Mouse (Mus musculus): ENCODE measurements around the gene Bcas2. TPM values are rescaled to one million over a fixed set of nuclear protein-coding genes. Genes with fewer than 3 reads are reported as not detected.
"Not testable (repeated sequence)": the region's sequence is repeated elsewhere in the genome, so short reads cannot be mapped to it uniquely, and the experiment has no call there.

Gene Bcas2
- polyA plus RNA-seq, 1 experiment from 2014 or later = 263 TPM

GRCm38 (mm10) chr3:103204445-103204844, 33.0 kb downstream of the Bcas2 start:
- Histone ChIP-seq H3K27me3 (no peaks in the 10 kb centered on the region), H3K36me3 (replicated peaks) (no peaks in the 10 kb centered on the region), H3K27ac (no peak overlapping the region), H3K9me3 (no peaks in the 10 kb centered on the region), H3K4me2 (no peak overlapping the region), H3K4me3 (replicated peaks) (no peak overlapping the region), H3K9ac (no peak overlapping the region), H3K4me1 (no peaks in the 10 kb centered on the region)
- WGBS = 92% methylated on average over 3 of the region's 3 CpGs
- no peak for ATAC-seq (ENCODE audit: low FRiP score)

- Histone ChIP-seq H3K27ac (no peak overlapping the region), H3K9ac (no peak overlapping the region)
Observed at GRCm38 (mm10) chr3:103206393-103206792, 34.9 kb downstream of the Bcas2 start.

DNA sequence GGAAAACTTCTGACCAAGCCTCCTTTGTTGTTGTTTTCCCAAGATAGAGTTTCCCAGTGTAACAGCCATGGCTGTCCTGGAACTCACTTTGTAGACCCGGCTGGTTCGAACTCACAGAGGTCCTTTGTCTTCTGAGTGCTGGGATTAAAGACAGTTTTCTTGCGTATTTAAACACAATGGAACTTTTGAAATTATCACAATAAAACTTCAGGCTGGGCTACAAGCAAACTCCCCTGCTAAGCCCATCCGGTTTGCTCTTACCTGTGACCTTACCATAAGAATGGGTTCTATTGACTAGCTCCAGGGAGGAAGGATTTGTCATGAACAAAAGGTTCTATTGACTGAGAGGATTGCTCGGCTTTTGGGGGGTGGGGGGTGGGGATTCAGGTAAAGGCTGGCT, 36.3 kb downstream of the Bcas2 start:
- 25% methylated on average over 5 of the region's 5 CpGs for WGBS
- H3K4me2 ChIP-seq = no peak overlapping the region
- ATAC-seq (ENCODE audit: low FRiP score) = no peak
- H3K4me3 ChIP-seq (replicated peaks) = no peak overlapping the region
- H3K9me3 ChIP-seq = no peaks in the 10 kb centered on the region
- no peak overlapping the region for H3K27ac ChIP-seq
- H3K36me3 ChIP-seq (replicated peaks) = no peaks in the 10 kb centered on the region
- no peak overlapping the region for H3K9ac ChIP-seq
- no peaks in the 10 kb centered on the region for H3K4me1 ChIP-seq
- H3K27me3 ChIP-seq = no peaks in the 10 kb centered on the region

More at GRCm38 (mm10) chr3:103206393-103206792, 34.9 kb downstream of the Bcas2 start:
- no peaks in the 10 kb centered on the region for H3K27me3 ChIP-seq
- H3K4me3 ChIP-seq (replicated peaks) = no peak overlapping the region
- H3K4me1 ChIP-seq = no peaks in the 10 kb centered on the region
- WGBS = 93% methylated on average over 6 of the region's 6 CpGs
- H3K36me3 ChIP-seq (replicated peaks) = no peaks in the 10 kb centered on the region
- H3K4me2 ChIP-seq = no peak overlapping the region
- no peak for ATAC-seq (ENCODE audit: low FRiP score)
- no peaks in the 10 kb centered on the region for H3K9me3 ChIP-seq

DNA sequence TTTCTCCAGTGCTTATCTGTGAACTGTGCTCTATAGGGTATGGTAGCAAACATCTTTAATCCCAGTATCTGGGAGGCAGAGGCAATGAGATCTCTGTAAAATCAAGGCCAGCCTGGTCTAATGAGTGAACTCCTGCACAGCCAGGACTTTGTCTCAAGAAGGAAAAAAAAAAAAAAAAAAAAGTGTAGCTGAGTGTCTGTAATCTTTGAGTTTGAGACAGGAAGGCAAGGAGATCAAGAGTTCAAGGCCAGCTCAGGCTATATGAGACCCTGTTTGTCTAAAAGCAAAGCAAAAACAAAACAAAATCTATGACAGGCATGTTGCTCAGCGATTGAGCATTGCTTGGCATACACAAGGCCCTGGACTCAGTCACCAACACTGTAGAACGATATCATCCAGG, 36.8 kb downstream of the Bcas2 start:
- H3K9ac ChIP-seq = no peak overlapping the region
- no peak overlapping the region for H3K27ac ChIP-seq
- no peaks in the 10 kb centered on the region for H3K36me3 ChIP-seq (replicated peaks)
- 71% methylated on average over 2 of the region's 2 CpGs for WGBS
- ATAC-seq (ENCODE audit: low FRiP score) = no peak
- H3K4me2 ChIP-seq = no peak overlapping the region
- no peaks in the 10 kb centered on the region for H3K4me1 ChIP-seq
- H3K27me3 ChIP-seq = no peaks in the 10 kb centered on the region
- no peak overlapping the region for H3K4me3 ChIP-seq (replicated peaks)
- no peaks in the 10 kb centered on the region for H3K9me3 ChIP-seq

DNA sequence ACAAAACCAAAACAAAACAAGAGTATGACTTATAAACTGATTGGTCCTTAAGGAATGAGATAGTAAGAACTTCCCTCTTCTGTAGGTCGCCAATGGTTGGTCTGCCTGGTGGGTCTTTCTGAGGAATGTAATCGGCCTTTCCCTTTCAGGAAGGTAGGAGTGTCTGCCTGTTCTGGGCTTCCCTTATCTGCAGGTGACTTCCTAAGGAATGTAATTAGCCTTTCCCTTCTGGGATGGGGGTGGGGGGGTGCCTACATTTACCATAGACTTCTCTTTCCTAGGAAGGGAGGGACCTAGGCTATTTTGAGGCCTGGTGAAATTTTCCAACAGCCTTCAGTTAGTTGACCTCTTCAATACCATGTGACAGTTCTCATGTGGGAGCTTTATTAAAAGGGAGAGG, 39.6 kb downstream of the Bcas2 start:
- H3K27ac ChIP-seq = no peak overlapping the region
- no peaks in the 10 kb centered on the region for H3K36me3 ChIP-seq (replicated peaks)
- H3K4me1 ChIP-seq = no peaks in the 10 kb centered on the region
- H3K27me3 ChIP-seq = no peaks in the 10 kb centered on the region
- WGBS = 92% methylated on average over 2 of the region's 2 CpGs
- no peak for ATAC-seq (ENCODE audit: low FRiP score)
- H3K4me3 ChIP-seq (replicated peaks) = no peak overlapping the region
- no peaks in the 10 kb centered on the region for H3K9me3 ChIP-seq
- H3K9ac ChIP-seq = no peak overlapping the region
- H3K4me2 ChIP-seq = no peak overlapping the region

- no peaks in the 10 kb centered on the region for H3K36me3 ChIP-seq (replicated peaks)
- no peak overlapping the region for H3K4me3 ChIP-seq (replicated peaks)
- no peak for ATAC-seq (ENCODE audit: low FRiP score)
- H3K9ac ChIP-seq = no peak overlapping the region
- H3K27ac ChIP-seq = no peak overlapping the region
- H3K9me3 ChIP-seq = no peaks in the 10 kb centered on the region
- no peaks in the 10 kb centered on the region for H3K27me3 ChIP-seq
- 77% methylated on average over 1 of the region's 1 CpGs for WGBS
- H3K4me2 ChIP-seq = no peak overlapping the region
- H3K4me1 ChIP-seq = no peaks in the 10 kb centered on the region
Observed at GRCm38 (mm10) chr3:103212142-103212541, 40.7 kb downstream of the Bcas2 start.

GRCm38 (mm10) chr3:103213537-103213936, 42.1 kb downstream of the Bcas2 start:
- H3K4me1 ChIP-seq = no peaks in the 10 kb centered on the region
- WGBS = 85% methylated on average over 5 of the region's 5 CpGs
- H3K4me3 ChIP-seq (replicated peaks) = no peak overlapping the region
- no peaks in the 10 kb centered on the region for H3K36me3 ChIP-seq (replicated peaks)
- H3K9ac ChIP-seq = no peak overlapping the region
- ATAC-seq (ENCODE audit: low FRiP score) = no peak
- no peaks in the 10 kb centered on the region for H3K27me3 ChIP-seq
- H3K4me2 ChIP-seq = no peak overlapping the region
- no peaks in the 10 kb centered on the region for H3K9me3 ChIP-seq
- H3K27ac ChIP-seq = no peak overlapping the region

- Histone ChIP-seq H3K9ac (no peak overlapping the region), H3K4me2 (no peak overlapping the region), H3K4me3 (replicated peaks) (no peak overlapping the region), H3K36me3 (replicated peaks) (no peaks in the 10 kb centered on the region), H3K27me3 (no peaks in the 10 kb centered on the region), H3K4me1 (no peaks in the 10 kb centered on the region), H3K27ac (no peak overlapping the region), H3K9me3 (no peaks in the 10 kb centered on the region)
- 84% methylated on average over 8 of the region's 8 CpGs for WGBS
- no peak for ATAC-seq (ENCODE audit: low FRiP score)
Observed at GRCm38 (mm10) chr3:103214593-103215285, 43.3 kb downstream of the Bcas2 start.

GRCm38 (mm10) chr3:103215399-103215798, 43.9 kb downstream of the Bcas2 start:
- H3K4me3 ChIP-seq (replicated peaks); H3K9me3 ChIP-seq; ATAC-seq (ENCODE audit: low FRiP score); H3K4me2 ChIP-seq; H3K9ac ChIP-seq; H3K36me3 ChIP-seq (replicated peaks); H3K27me3 ChIP-seq; H3K4me1 ChIP-seq; H3K27ac ChIP-seq: not testable (repeated sequence)
- 90% methylated on average over 8 of the region's 8 CpGs for WGBS

DNA sequence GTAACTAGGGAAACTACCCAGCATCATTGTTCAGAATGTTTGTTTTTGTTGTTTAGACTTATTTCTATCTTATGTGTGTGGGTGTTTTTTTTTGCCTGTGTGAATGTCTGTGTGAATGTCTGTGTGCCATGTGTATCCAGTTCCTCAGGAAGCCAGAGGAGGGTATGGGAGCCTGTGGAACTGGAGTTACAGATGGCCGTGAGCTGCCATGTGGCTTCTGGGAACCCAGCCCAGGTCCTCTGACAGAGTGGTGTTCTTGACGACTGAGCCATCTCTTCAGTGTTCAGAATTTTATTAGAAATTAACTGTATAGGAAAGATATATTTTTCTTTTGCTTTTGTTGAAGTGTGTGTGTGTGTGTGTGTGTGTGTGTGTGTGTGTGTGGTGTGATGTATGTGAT, 50.0 kb downstream of the Bcas2 start:
- H3K4me1 ChIP-seq = no peaks in the 10 kb centered on the region
- H3K9me3 ChIP-seq = no peaks in the 10 kb centered on the region
- no peak for ATAC-seq (ENCODE audit: low FRiP score)
- H3K9ac ChIP-seq = no peak overlapping the region
- H3K4me2 ChIP-seq = no peak overlapping the region
- H3K4me3 ChIP-seq (replicated peaks) = no peak overlapping the region
- no peaks in the 10 kb centered on the region for H3K27me3 ChIP-seq
- no peak overlapping the region for H3K27ac ChIP-seq
- H3K36me3 ChIP-seq (replicated peaks) = no peaks in the 10 kb centered on the region
- WGBS = 92% methylated on average over 2 of the region's 2 CpGs

- Histone ChIP-seq H3K36me3 (replicated peaks) (no peaks in the 10 kb centered on the region), H3K9me3 (peaks cover 12% of the 10 kb centered on the region), H3K4me3 (replicated peaks) (no peak overlapping the region), H3K27ac (no peak overlapping the region), H3K27me3 (no peaks in the 10 kb centered on the region), H3K4me1 (no peaks in the 10 kb centered on the region), H3K9ac (no peak overlapping the region), H3K4me2 (no peak overlapping the region)
- 60% methylated on average over 4 of the region's 4 CpGs for WGBS
- ATAC-seq (ENCODE audit: low FRiP score) = no peak
Observed at GRCm38 (mm10) chr3:103223752-103224151, 52.3 kb downstream of the Bcas2 start.

GRCm38 (mm10) chr3:103224231-103224765, 52.8 kb downstream of the Bcas2 start:
- no peak overlapping the region for H3K9ac ChIP-seq
- peaks cover 12% of the 10 kb centered on the region for H3K9me3 ChIP-seq
- no peak overlapping the region for H3K4me3 ChIP-seq (replicated peaks)
- H3K27me3 ChIP-seq = no peaks in the 10 kb centered on the region
- H3K36me3 ChIP-seq (replicated peaks) = no peaks in the 10 kb centered on the region
- no peaks in the 10 kb centered on the region for H3K4me1 ChIP-seq
- no peak for ATAC-seq (ENCODE audit: low FRiP score)
- WGBS = 86% methylated on average over 12 of the region's 12 CpGs
- no peak overlapping the region for H3K4me2 ChIP-seq
- no peak overlapping the region for H3K27ac ChIP-seq

- WGBS = 93% methylated on average over 1 of the region's 1 CpGs
- no peak for ATAC-seq (ENCODE audit: low FRiP score)
Observed at GRCm38 (mm10) chr3:103227729-103228128, 56.3 kb downstream of the Bcas2 start.

More at GRCm38 (mm10) chr3:103227729-103228128, 56.3 kb downstream of the Bcas2 start:
- H3K4me1 ChIP-seq = no peaks in the 10 kb centered on the region
- H3K27me3 ChIP-seq = no peaks in the 10 kb centered on the region
- H3K4me3 ChIP-seq (replicated peaks) = no peak overlapping the region
- no peak overlapping the region for H3K27ac ChIP-seq
- H3K4me2 ChIP-seq = no peak overlapping the region
- H3K36me3 ChIP-seq (replicated peaks) = no peaks in the 10 kb centered on the region
- peaks cover 12% of the 10 kb centered on the region for H3K9me3 ChIP-seq
- H3K9ac ChIP-seq = no peak overlapping the region
